Mouse (Mus musculus): ENCODE results near the gene Tmem246. TPM values are rescaled to one million over a fixed set of nuclear protein-coding genes. Genes with fewer than 3 reads are reported as not detected.

Tmem246 gene
- polyA plus RNA-seq, 1 experiment from 2014 or later = 25.9 TPM

DNA sequence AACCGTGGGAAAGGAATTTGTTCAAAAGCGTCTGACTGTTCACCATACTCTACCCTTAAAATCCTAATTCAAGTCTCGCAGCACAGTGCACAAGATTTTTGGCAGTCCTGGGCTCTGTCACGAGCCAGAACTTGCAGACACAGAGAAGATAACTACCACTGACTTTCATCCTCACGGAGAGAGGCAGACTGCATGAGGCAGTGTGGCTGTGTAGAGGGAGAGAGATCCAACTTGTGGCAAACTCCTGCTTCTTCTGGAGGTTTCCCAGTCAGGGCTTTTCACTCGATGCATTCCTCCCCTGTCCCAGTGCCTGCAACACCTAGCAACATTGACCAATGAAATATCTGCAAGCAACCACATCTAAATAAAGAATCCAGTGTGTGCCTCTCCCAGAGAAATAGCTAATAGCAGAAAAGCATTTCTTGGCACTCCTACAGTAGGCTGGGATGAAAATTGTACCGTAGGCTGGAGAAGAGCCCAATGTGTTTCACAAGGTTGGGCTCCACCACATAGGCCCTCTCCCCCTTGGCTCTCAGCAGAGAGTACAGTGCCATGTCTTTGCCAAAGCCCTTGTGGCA is 12.1 kb downstream of the Tmem246 start:
- Histone ChIP-seq H3K4me2 (ENCODE audit: low read depth, low read length) (no peak overlapping the region), H3K27me3 (ENCODE audit: control insufficient read depth, insufficient read depth, low read depth, low read length) (no peaks in the 10 kb centered on the region), H3K9me3 (ENCODE audit: control insufficient read depth, low read length) (no peaks in the 10 kb centered on the region), H3K4me1 (replicated peaks; ENCODE audit: control insufficient read depth, insufficient read depth, low read length) (peaks cover 16% of the 10 kb centered on the region), H3K4me3 (ENCODE audit: low read length) (no peak overlapping the region), H3K36me3 (ENCODE audit: control insufficient read depth, insufficient read depth, low read length) (no peaks in the 10 kb centered on the region), H3K9ac (ENCODE audit: low read length) (no peak overlapping the region), H3K27ac (ENCODE audit: low read length) (peak overlapping the region; percentile 74)
- peak; percentile 69 for ATAC-seq (ENCODE audit: low read depth)
- 58% methylated on average over 7 of the region's 7 CpGs for WGBS

DNA sequence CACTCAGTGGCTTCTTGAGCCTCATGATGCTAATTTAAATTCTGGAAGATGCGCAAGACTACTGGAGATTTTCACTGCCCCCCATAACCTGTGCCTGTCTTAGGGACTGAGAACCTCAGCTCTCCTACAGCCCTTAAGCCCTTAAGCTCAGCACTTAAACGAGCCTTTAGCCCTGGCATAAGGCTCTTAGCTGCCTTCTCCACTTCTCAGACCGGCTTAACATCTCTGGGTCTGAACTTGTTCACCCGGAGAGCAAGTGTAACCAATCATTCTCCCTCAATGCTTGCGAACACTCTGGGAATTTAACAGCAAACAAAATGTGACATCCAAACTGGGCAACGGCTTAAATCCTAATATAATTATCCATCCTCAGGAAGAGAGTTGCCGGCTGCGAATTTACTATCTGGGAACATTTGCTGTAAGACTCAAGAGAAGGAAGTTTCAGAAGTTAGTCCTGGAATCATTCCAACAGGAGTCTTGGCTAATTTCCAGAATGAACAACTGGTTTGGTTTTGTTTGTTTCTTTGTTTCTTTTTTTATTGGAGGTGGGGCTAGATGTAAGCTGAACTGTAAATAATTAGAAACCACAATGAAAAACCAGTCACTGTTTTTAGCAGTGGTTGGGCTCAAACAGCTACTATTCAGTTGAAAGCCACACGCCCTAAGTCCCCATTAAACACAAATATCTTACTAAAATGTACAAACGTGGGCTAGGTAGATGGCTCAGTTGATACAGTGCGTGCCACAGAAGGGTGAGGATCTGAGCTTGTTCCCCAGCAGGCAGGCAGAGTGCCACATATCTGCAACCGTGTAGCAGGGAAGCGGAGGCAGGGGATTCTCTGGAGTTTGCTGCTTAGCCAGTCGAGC is 13.5 kb downstream of the Tmem246 start:
- Histone ChIP-seq H3K9me3 (ENCODE audit: control insufficient read depth, low read length) (no peaks in the 10 kb centered on the region), H3K4me3 (ENCODE audit: low read length) (no peak overlapping the region), H3K9ac (ENCODE audit: low read length) (peak overlapping the region; percentile 20; the same call in 1 of the 2 replicates), H3K4me1 (replicated peaks; ENCODE audit: control insufficient read depth, insufficient read depth, low read length) (peaks cover 16% of the 10 kb centered on the region), H3K36me3 (ENCODE audit: control insufficient read depth, insufficient read depth, low read length) (no peaks in the 10 kb centered on the region), H3K27me3 (ENCODE audit: control insufficient read depth, insufficient read depth, low read depth, low read length) (no peaks in the 10 kb centered on the region), H3K27ac (ENCODE audit: low read length) (peak overlapping the region; percentile 74), H3K4me2 (ENCODE audit: low read depth, low read length) (peak overlapping the region; percentile 40)
- peak; percentile 65 for ATAC-seq (ENCODE audit: low read depth)
- 22% methylated on average over 14 of the region's 14 CpGs for WGBS

DNA sequence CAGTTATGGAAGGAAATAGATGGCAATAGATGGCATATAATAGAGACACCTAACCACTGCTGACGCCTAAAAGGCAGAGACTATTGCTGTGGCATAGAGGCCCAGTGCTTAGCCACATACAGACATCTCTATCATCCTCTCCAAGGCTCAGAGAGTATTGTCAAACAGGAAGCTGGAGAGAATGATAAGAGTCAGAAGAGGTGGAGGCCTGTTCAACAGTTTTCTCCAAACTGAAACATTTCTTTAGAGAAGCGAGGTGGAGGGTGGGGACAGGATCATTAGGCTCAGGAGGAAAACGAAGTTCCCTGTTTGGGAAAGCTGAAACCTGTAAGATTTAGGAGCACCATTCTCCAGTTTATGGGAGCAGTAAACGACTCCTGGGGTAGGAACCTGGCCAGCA is 16.4 kb downstream of the Tmem246 start:
- Histone ChIP-seq H3K9me3 (ENCODE audit: control insufficient read depth, low read length) (no peaks in the 10 kb centered on the region), H3K36me3 (ENCODE audit: control insufficient read depth, insufficient read depth, low read length) (no peaks in the 10 kb centered on the region), H3K4me2 (ENCODE audit: low read depth, low read length) (no peak overlapping the region), H3K4me3 (ENCODE audit: low read length) (no peak overlapping the region), H3K27me3 (ENCODE audit: control insufficient read depth, insufficient read depth, low read depth, low read length) (no peaks in the 10 kb centered on the region), H3K9ac (ENCODE audit: low read length) (no peak overlapping the region), H3K27ac (ENCODE audit: low read length) (no peak overlapping the region), H3K4me1 (replicated peaks; ENCODE audit: control insufficient read depth, insufficient read depth, low read length) (peaks cover 16% of the 10 kb centered on the region)
- ATAC-seq (ENCODE audit: low read depth) = no peak
- 63% methylated on average over 4 of the region's 4 CpGs for WGBS

DNA sequence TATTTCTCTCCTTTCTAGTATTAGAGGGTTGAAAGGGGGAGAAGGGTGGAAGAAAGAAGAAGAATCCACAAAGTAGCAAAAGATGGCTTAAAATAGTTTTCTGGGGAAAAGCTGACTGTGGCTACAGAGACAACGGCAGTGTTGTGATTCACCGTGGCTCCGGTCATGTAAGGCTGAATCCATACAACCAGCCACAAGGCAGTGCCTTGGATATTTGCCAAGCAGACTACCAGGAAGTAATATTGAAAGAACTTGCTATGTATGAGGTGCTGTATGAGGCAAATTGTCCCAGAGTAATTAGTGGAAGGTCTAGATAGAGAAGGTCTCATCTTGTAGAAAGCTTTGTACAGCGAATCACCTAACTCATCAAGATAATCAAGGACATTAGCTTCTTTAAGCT is 25.5 kb downstream of the Tmem246 start:
- WGBS = 72% methylated on average over 4 of the region's 4 CpGs
- no peak for ATAC-seq (ENCODE audit: low read depth)
- no peaks in the 10 kb centered on the region for H3K9me3 ChIP-seq (ENCODE audit: control insufficient read depth, low read length)
- no peaks in the 10 kb centered on the region for H3K4me1 ChIP-seq (replicated peaks; ENCODE audit: control insufficient read depth, insufficient read depth, low read length)
- no peak overlapping the region for H3K4me2 ChIP-seq (ENCODE audit: low read depth, low read length)
- H3K27ac ChIP-seq (ENCODE audit: low read length) = no peak overlapping the region
- no peak overlapping the region for H3K4me3 ChIP-seq (ENCODE audit: low read length)
- no peak overlapping the region for H3K9ac ChIP-seq (ENCODE audit: low read length)
- no peaks in the 10 kb centered on the region for H3K36me3 ChIP-seq (ENCODE audit: control insufficient read depth, insufficient read depth, low read length)
- no peaks in the 10 kb centered on the region for H3K27me3 ChIP-seq (ENCODE audit: control insufficient read depth, insufficient read depth, low read depth, low read length)

DNA sequence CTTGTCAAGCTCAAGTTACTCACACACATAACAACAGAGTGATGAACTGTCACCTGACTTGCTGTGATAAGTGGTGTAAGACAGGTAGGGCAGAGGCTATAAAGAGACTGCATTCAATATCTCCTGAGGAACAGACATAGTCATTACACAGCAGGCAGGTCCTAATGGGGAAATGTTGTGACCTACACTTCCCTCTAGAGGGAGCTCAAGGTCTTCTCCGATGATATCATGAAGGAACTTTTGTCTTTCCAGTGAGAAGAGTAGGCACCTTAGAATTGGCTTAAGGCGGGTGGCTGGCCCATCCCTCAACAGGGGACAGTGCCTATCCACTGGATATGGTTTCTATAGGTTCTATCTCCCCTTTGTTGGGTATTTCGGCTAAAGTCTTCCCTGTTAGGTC is 30.1 kb downstream of the Tmem246 start:
- 14% methylated on average over 3 of the region's 3 CpGs for WGBS
- no peak overlapping the region for H3K9ac ChIP-seq (ENCODE audit: low read length)
- no peaks in the 10 kb centered on the region for H3K9me3 ChIP-seq (ENCODE audit: control insufficient read depth, low read length)
- no peak overlapping the region for H3K4me2 ChIP-seq (ENCODE audit: low read depth, low read length)
- no peaks in the 10 kb centered on the region for H3K36me3 ChIP-seq (ENCODE audit: control insufficient read depth, insufficient read depth, low read length)
- H3K4me1 ChIP-seq (replicated peaks; ENCODE audit: control insufficient read depth, insufficient read depth, low read length) = no peaks in the 10 kb centered on the region
- ATAC-seq (ENCODE audit: low read depth) = peak; percentile 54
- H3K27ac ChIP-seq (ENCODE audit: low read length) = no peak overlapping the region
- no peak overlapping the region for H3K4me3 ChIP-seq (ENCODE audit: low read length)
- no peaks in the 10 kb centered on the region for H3K27me3 ChIP-seq (ENCODE audit: control insufficient read depth, insufficient read depth, low read depth, low read length)

DNA sequence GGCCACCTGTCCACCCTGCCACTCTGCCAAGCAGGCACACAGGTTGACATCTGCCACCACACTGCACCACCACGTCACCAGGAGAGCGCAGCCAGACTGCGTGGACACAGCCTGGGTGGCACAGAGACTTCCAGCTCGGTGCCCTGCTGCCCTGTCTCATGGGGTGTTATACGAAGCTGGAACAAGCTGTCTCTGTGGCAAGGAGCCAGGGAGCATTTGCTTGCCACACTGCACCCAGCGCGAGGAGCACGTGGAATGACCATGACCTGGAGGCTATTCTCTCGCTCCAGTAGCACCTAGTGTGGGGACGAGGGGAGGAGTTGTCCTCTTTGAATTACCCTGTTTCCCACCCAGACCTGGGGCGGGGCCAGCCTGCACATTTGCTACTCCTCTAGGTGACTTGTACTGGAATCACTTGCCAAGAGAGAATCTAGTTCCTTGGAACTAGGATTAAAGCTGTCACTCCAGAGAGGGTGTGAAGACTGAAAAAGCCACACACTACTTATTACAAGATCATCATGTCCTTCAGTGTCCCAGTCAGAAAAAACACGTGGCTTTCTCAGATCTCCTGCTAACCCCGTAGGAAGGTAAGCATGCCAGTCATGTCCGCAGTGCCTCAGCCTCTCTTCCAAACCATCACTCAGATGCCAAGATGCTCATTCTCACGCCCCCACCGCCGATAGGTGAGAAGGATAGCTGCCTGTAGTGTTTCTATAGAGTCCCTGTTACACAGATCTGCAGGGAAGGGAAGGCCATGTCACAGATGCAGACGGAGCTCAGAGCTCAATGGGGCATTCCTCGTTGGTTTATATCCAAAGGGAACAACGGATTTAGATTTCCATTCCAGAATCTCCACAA is 37.5 kb downstream of the Tmem246 start:
- H3K4me3 ChIP-seq (ENCODE audit: low read length) = no peak overlapping the region
- no peak overlapping the region for H3K4me2 ChIP-seq (ENCODE audit: low read depth, low read length)
- H3K36me3 ChIP-seq (ENCODE audit: control insufficient read depth, insufficient read depth, low read length) = no peaks in the 10 kb centered on the region
- peak; percentile 45; the same call in 1 of the 2 replicates for ATAC-seq (ENCODE audit: low read depth)
- H3K9me3 ChIP-seq (ENCODE audit: control insufficient read depth, low read length) = no peaks in the 10 kb centered on the region
- no peaks in the 10 kb centered on the region for H3K4me1 ChIP-seq (replicated peaks; ENCODE audit: control insufficient read depth, insufficient read depth, low read length)
- WGBS = 54% methylated on average over 20 of the region's 20 CpGs
- no peak overlapping the region for H3K9ac ChIP-seq (ENCODE audit: low read length)
- H3K27ac ChIP-seq (ENCODE audit: low read length) = no peak overlapping the region
- no peaks in the 10 kb centered on the region for H3K27me3 ChIP-seq (ENCODE audit: control insufficient read depth, insufficient read depth, low read depth, low read length)

DNA sequence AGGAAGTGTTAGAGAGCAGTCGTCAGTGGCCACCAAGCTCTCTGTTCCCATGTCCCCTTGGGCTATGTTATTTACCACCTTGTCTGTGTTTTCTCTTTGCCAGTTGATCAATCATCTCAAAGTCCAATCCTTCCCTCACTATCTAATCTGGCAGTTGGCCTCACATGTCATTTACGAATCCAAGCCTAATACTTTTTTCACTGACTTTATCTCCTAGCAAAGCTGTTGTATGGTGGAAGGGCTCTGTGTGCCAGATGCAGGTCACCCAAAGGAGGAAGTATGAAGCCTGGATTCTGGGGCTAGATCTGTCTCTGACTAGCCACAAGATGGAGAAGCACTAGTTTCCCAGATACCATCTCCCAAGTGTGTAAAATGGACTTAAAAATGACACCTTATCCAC is 39.5 kb downstream of the Tmem246 start:
- H3K4me3 ChIP-seq (ENCODE audit: low read length) = no peak overlapping the region
- 43% methylated on average over 2 of the region's 2 CpGs for WGBS
- no peaks in the 10 kb centered on the region for H3K27me3 ChIP-seq (ENCODE audit: control insufficient read depth, insufficient read depth, low read depth, low read length)
- ATAC-seq (ENCODE audit: low read depth) = no peak
- H3K9ac ChIP-seq (ENCODE audit: low read length) = no peak overlapping the region
- H3K4me1 ChIP-seq (replicated peaks; ENCODE audit: control insufficient read depth, insufficient read depth, low read length) = no peaks in the 10 kb centered on the region
- no peak overlapping the region for H3K27ac ChIP-seq (ENCODE audit: low read length)
- no peak overlapping the region for H3K4me2 ChIP-seq (ENCODE audit: low read depth, low read length)
- no peaks in the 10 kb centered on the region for H3K36me3 ChIP-seq (ENCODE audit: control insufficient read depth, insufficient read depth, low read length)
- no peaks in the 10 kb centered on the region for H3K9me3 ChIP-seq (ENCODE audit: control insufficient read depth, low read length)

DNA sequence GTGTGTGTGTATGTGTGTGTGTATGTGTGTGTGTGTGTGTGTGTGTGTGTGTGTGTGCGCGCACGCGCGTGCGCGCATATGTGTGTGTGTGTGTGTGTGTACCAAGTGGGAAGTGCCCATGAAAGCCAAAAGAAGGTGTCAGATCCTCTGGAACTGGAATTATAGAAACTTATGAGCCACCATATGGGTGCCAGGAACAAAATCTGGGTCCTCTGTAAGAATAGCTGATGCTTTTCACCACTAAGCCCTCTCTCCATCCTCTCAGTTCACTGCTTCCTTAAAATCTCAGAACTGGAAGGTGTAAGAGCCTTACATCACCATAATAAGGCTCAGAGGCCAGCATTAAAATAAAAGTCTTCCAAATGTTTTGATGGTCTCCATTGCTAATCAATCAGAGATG is 40.3 kb downstream of the Tmem246 start:
- Histone ChIP-seq H3K36me3 (ENCODE audit: control insufficient read depth, insufficient read depth, low read length) (no peaks in the 10 kb centered on the region), H3K4me1 (replicated peaks; ENCODE audit: control insufficient read depth, insufficient read depth, low read length) (no peaks in the 10 kb centered on the region), H3K27ac (ENCODE audit: low read length) (no peak overlapping the region), H3K9me3 (ENCODE audit: control insufficient read depth, low read length) (no peaks in the 10 kb centered on the region), H3K4me2 (ENCODE audit: low read depth, low read length) (no peak overlapping the region), H3K27me3 (ENCODE audit: control insufficient read depth, insufficient read depth, low read depth, low read length) (no peaks in the 10 kb centered on the region), H3K9ac (ENCODE audit: low read length) (no peak overlapping the region), H3K4me3 (ENCODE audit: low read length) (no peak overlapping the region)
- ATAC-seq (ENCODE audit: low read depth) = no peak
- WGBS = 93% methylated on average over 3 of the region's 7 CpGs

DNA sequence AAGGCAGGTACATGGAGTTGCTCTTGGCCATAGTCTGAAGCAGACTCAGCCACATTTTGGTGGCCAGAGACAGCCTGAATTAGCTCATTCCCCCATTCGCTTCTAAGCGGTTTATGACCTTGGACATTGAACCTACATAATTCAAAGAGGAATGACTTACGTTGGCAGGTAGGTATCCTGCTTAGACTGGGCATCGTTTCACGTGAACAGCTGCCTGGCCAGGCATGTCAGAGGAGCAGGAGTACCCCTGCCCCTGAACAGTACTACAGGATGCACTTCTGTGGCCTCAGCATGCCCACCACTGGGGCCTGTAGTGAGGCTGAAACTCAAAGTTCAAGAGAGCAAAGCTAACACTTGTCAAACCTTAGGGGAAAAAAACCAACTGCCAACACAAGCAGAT is 44.3 kb downstream of the Tmem246 start:
- Histone ChIP-seq H3K4me2 (ENCODE audit: low read depth, low read length) (no peak overlapping the region), H3K4me3 (ENCODE audit: low read length) (no peak overlapping the region), H3K27ac (ENCODE audit: low read length) (no peak overlapping the region), H3K4me1 (replicated peaks; ENCODE audit: control insufficient read depth, insufficient read depth, low read length) (no peaks in the 10 kb centered on the region), H3K9ac (ENCODE audit: low read length) (no peak overlapping the region), H3K27me3 (ENCODE audit: control insufficient read depth, insufficient read depth, low read depth, low read length) (no peaks in the 10 kb centered on the region), H3K36me3 (ENCODE audit: control insufficient read depth, insufficient read depth, low read length) (no peaks in the 10 kb centered on the region), H3K9me3 (ENCODE audit: control insufficient read depth, low read length) (no peaks in the 10 kb centered on the region)
- no peak for ATAC-seq (ENCODE audit: low read depth)
- WGBS = 81% methylated on average over 5 of the region's 5 CpGs

All from lung, embryonic 16.5 days (tissue).